Mouse (Mus musculus) olfactory bulb, adult 2 months (tissue): ENCODE measurements at regions not wholly inside any gene's neighbourhood (a gene's known extent, or its start where the extent isn't known, plus 50 kb on each side); places are given as distances from the start of the nearest gene placed in this dataset.

Source experiments
- H3K27ac ChIP-seq: fragments of 200-500 bp; 2 replicates; pipeline ENCODE4 v1.5.1; 2012; ENCODE audit warnings: low read depth, low read length; ENCODE audit not compliant: insufficient read depth
- H3K4me1 ChIP-seq: fragments of 200-500 bp; 2 replicates; pipeline ENCODE4 v1.6.1; 2012; ENCODE audit warnings: low read length; ENCODE audit not compliant: control insufficient read depth, insufficient read depth
- H3K4me3 ChIP-seq: fragments of 200-500 bp; 2 replicates; pipeline ENCODE4 v1.5.1; 2012; ENCODE audit warnings: mild to moderate bottlenecking, low read depth, low read length, moderate library complexity; ENCODE audit not compliant: insufficient read depth
- CTCF ChIP-seq: fragments of 200-500 bp; IDR thresholded peaks from 2 replicates; pipeline ENCODE4 v1.5.1; 2012; ENCODE audit warnings: low read depth, mild to moderate bottlenecking, low read length, moderate library complexity; ENCODE audit not compliant: insufficient read depth
- POLR2A ChIP-seq: fragments of 200-500 bp; IDR thresholded peaks from 2 replicates; pipeline ENCODE4 v1.6.1; 2012; ENCODE audit warnings: mild to moderate bottlenecking, low read depth, low read length, moderate library complexity; ENCODE audit not compliant: insufficient read depth
- WGBS: fragments of 180-500 bp; shearing (Covaris S2); methylation state at CpG from one replicate; pipeline ENCODE4 v1.1.7; 2018; 5-methylcytosine and 5-hydroxymethylcytosine counted together

- 57% methylated on average over 8 of the region's 8 CpGs for WGBS
Observed at GRCm38 (mm10) chr9:116342446-116343085, 167.4 kb upstream of the Tgfbr2 start.

GRCm38 (mm10) chr9:116342009-116342408 is 166.8 kb upstream of the Tgfbr2 start:
- WGBS: 76% methylated on average over 4 of the region's 4 CpGs
- no peak overlapping the region for H3K4me3 ChIP-seq

More at GRCm38 (mm10) chr9:116342446-116343085, 167.4 kb upstream of the Tgfbr2 start:
- TF ChIP-seq CTCF (no peak), POLR2A (no peak)
- Histone ChIP-seq H3K4me3 (no peak overlapping the region), H3K4me1 (no peaks in the 10 kb centered on the region), H3K27ac (no peak overlapping the region)

GRCm38 (mm10) chr9:116340952-116341351 is 165.8 kb upstream of the Tgfbr2 start:
- no peak for TF ChIP-seq CTCF

More at GRCm38 (mm10) chr9:116342009-116342408, 166.8 kb upstream of the Tgfbr2 start:
- Histone ChIP-seq H3K27ac (no peak overlapping the region), H3K4me1 (no peaks in the 10 kb centered on the region)
- TF ChIP-seq POLR2A (no peak), CTCF (no peak)

GRCm38 (mm10) chr9:116338729-116339100 is 163.6 kb upstream of the Tgfbr2 start:
- Histone ChIP-seq H3K4me3 (no peak overlapping the region), H3K27ac (no peak overlapping the region), H3K4me1 (no peaks in the 10 kb centered on the region)
- TF ChIP-seq CTCF (no peak), POLR2A (no peak)
- WGBS: 93% methylated on average over 5 of the region's 5 CpGs

More at GRCm38 (mm10) chr9:116340952-116341351, 165.8 kb upstream of the Tgfbr2 start:
- Histone ChIP-seq H3K4me3 (no peak overlapping the region), H3K4me1 (no peaks in the 10 kb centered on the region), H3K27ac (no peak overlapping the region)

- 84% methylated on average over 5 of the region's 5 CpGs for WGBS
- no peak overlapping the region for H3K4me3 ChIP-seq
- no peak overlapping the region for H3K27ac ChIP-seq
- TF ChIP-seq POLR2A (no peak), CTCF (no peak)
- H3K4me1 ChIP-seq: no peaks in the 10 kb centered on the region
Observed at GRCm38 (mm10) chr9:116338093-116338728, 163.1 kb upstream of the Tgfbr2 start.

- Histone ChIP-seq H3K4me1 (no peaks in the 10 kb centered on the region), H3K27ac (no peak overlapping the region), H3K4me3 (no peak overlapping the region)
- no peak for TF ChIP-seq CTCF
- TF ChIP-seq POLR2A: no peak
- 93% methylated on average over 8 of the region's 8 CpGs for WGBS
Observed at GRCm38 (mm10) chr9:116337446-116338010, 162.4 kb upstream of the Tgfbr2 start.

- Histone ChIP-seq H3K27ac (no peak overlapping the region), H3K4me1 (no peaks in the 10 kb centered on the region), H3K4me3 (no peak overlapping the region)
- 89% methylated on average over 11 of the region's 11 CpGs for WGBS
- no peak for TF ChIP-seq CTCF
- no peak for TF ChIP-seq POLR2A
Observed at GRCm38 (mm10) chr9:116335561-116336478, 160.7 kb upstream of the Tgfbr2 start.

GRCm38 (mm10) chr9:116333956-116334463 is 158.8 kb upstream of the Tgfbr2 start:
- no peak for TF ChIP-seq POLR2A
- no peak for TF ChIP-seq CTCF
- no peak overlapping the region for H3K4me3 ChIP-seq
- no peak overlapping the region for H3K27ac ChIP-seq
- 75% methylated on average over 6 of the region's 6 CpGs for WGBS
- no peaks in the 10 kb centered on the region for H3K4me1 ChIP-seq
